Mouse (Mus musculus): ENCODE results near the gene Scrn1. TPM values are rescaled to one million over a fixed set of nuclear protein-coding genes. Genes with fewer than 3 reads are reported as not detected.

Scrn1 gene
- total and polyA plus RNA-seq, 2 experiments = under 0.01 TPM; not detected in 1

DNA sequence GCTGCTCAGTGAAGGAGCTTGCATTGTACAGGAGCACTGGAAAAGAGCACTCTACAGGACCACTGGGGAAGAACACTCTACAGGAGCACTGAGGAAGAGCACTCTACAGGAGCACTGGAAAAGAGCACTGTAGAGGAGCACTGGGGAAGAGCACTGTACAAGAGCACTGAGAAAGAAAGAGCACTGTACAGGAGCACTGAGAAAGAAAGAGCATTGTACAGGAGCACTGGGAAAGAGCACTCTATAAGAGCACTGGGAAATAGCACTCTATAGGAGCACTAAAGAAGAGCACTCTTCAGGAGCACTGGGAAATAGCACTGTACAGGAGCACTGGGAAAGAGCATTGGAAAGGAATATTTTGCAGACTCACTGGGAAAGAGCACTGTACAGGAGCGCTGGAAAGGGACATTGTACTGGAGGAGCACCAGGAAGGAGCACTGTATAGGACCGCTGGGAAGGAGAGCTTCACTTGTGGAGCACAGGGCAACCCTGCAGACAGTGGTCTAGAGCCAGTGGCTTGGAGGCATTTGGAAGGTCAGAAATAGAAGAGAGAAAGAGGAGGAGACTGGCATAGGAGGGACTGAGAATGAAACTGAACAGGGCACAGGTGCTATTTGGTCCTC is 49.7 kb downstream of the Scrn1 start:
- no peaks in the 10 kb centered on the region for H3K79me2 ChIP-seq (ENCODE audit: control insufficient read depth, insufficient read depth, low read length)
- TF ChIP-seq POLR2A (IDR thresholded peaks at IDR 0.05; ENCODE audit: extremely low read depth, insufficient read depth, low read length) = no peak
- no peak for TF ChIP-seq CTCF (IDR thresholded peaks at IDR 0.05; ENCODE audit: low read depth, low read length)
- no peaks in the 10 kb centered on the region for H3K4me1 ChIP-seq (ENCODE audit: control insufficient read depth, insufficient read depth, low read length)
- no peak overlapping the region for H3K4me3 ChIP-seq (ENCODE audit: insufficient read depth, low read depth, low read length)
- no peaks in the 10 kb centered on the region; the same call in 1 of the 2 replicates for H3K27me3 ChIP-seq (ENCODE audit: control insufficient read depth, insufficient read depth, low read length)
- DNase-seq (ENCODE audit: extremely low read depth, low read depth, low spot score) = no peak
- H3K9ac ChIP-seq (ENCODE audit: low read depth, low read length) = no peak overlapping the region
- WGBS = 83% methylated on average over 2 of the region's 2 CpGs
- H3K36me3 ChIP-seq (ENCODE audit: control insufficient read depth, insufficient read depth, low read length) = no peaks in the 10 kb centered on the region
- no peak overlapping the region for H3K27ac ChIP-seq (replicated peaks; ENCODE audit: insufficient read depth, low read depth, low read length)

DNA sequence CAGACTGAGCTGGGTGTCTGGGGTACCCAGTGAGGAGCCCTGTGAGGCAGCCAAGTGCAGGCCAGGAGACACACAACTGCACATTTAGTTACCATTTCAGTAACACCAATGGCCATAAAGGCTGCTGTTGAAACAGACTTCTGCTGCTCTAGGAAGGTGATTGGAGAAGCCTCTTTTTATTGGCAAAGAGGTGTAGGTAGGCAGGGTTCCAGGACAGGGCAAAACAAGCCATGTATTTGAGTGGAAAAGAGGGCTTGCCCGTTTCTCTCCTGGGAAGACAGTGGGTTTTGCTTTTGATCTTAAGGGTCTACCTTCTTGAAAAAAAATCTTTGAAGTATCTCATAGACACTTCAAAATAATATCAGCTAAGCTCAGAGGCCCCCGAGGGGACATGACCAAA is 54.0 kb downstream of the Scrn1 start:
- 68% methylated on average over 2 of the region's 2 CpGs for WGBS

GRCm38 (mm10) chr6:54509264-54509663 is 57.0 kb downstream of the Scrn1 start:
- no peaks in the 10 kb centered on the region for H3K27me3 ChIP-seq (ENCODE audit: control insufficient read depth, insufficient read depth, low read length)
- no peak for TF ChIP-seq POLR2A (IDR thresholded peaks at IDR 0.05; ENCODE audit: extremely low read depth, insufficient read depth, low read length)
- TF ChIP-seq CTCF (IDR thresholded peaks at IDR 0.05; ENCODE audit: low read depth, low read length) = no peak
- H3K9ac ChIP-seq (ENCODE audit: low read depth, low read length) = no peak overlapping the region
- no peak for DNase-seq (ENCODE audit: extremely low read depth, low read depth, low spot score)
- H3K36me3 ChIP-seq (ENCODE audit: control insufficient read depth, insufficient read depth, low read length) = no peaks in the 10 kb centered on the region
- H3K4me1 ChIP-seq (ENCODE audit: control insufficient read depth, insufficient read depth, low read length) = no peaks in the 10 kb centered on the region
- 86% methylated on average over 13 of the region's 13 CpGs for WGBS
- no peaks in the 10 kb centered on the region for H3K79me2 ChIP-seq (ENCODE audit: control insufficient read depth, insufficient read depth, low read length)
- H3K27ac ChIP-seq (replicated peaks; ENCODE audit: insufficient read depth, low read depth, low read length) = no peak overlapping the region
- no peak overlapping the region for H3K4me3 ChIP-seq (ENCODE audit: insufficient read depth, low read depth, low read length)

More for the DNA sequence above, 54.0 kb downstream of the Scrn1 start:
- DNase-seq (ENCODE audit: extremely low read depth, low read depth, low spot score) = no peak
- no peak overlapping the region for H3K9ac ChIP-seq (ENCODE audit: low read depth, low read length)
- no peaks in the 10 kb centered on the region; the same call in 1 of the 2 replicates for H3K27me3 ChIP-seq (ENCODE audit: control insufficient read depth, insufficient read depth, low read length)
- no peak overlapping the region for H3K4me3 ChIP-seq (ENCODE audit: insufficient read depth, low read depth, low read length)
- H3K79me2 ChIP-seq (ENCODE audit: control insufficient read depth, insufficient read depth, low read length) = no peaks in the 10 kb centered on the region
- no peaks in the 10 kb centered on the region for H3K36me3 ChIP-seq (ENCODE audit: control insufficient read depth, insufficient read depth, low read length)
- H3K27ac ChIP-seq (replicated peaks; ENCODE audit: insufficient read depth, low read depth, low read length) = no peak overlapping the region
- TF ChIP-seq CTCF (IDR thresholded peaks at IDR 0.05; ENCODE audit: low read depth, low read length) (no peak), POLR2A (IDR thresholded peaks at IDR 0.05; ENCODE audit: extremely low read depth, insufficient read depth, low read length) (no peak)
- H3K4me1 ChIP-seq (ENCODE audit: control insufficient read depth, insufficient read depth, low read length) = no peaks in the 10 kb centered on the region

DNA sequence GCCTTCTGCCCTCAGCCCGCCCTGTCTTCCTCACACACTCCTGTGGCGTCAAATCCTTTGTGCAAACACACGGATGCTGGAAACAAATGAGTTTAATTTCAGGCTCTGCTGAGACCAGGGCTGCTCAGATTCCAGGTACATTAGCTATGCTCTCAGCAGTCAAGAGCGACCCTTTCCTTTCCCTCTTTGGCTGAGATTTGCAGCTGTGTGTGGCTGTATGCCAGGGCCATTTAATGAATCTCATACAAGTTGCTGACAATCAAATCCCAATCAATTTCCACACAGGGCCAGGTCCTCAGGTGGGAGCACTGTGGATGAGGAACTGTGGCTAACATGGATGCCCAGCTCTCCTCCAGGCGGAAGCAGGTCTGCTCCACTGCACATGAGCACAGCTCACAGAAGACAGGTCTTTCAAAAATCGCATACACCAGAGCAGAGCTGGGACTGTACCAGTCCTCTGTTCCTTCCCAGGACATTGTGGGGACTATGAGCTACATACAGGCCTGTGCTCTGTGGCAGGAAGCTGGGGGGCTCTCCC is 58.0 kb downstream of the Scrn1 start:
- H3K27me3 ChIP-seq (ENCODE audit: control insufficient read depth, insufficient read depth, low read length) = no peaks in the 10 kb centered on the region
- WGBS = 76% methylated on average over 6 of the region's 6 CpGs
- no peak overlapping the region for H3K4me3 ChIP-seq (ENCODE audit: insufficient read depth, low read depth, low read length)
- DNase-seq (ENCODE audit: extremely low read depth, low read depth, low spot score) = no peak
- TF ChIP-seq POLR2A (IDR thresholded peaks at IDR 0.05; ENCODE audit: extremely low read depth, insufficient read depth, low read length) (no peak), CTCF (IDR thresholded peaks at IDR 0.05; ENCODE audit: low read depth, low read length) (no peak)
- H3K4me1 ChIP-seq (ENCODE audit: control insufficient read depth, insufficient read depth, low read length) = 0 out of 2 replicates have a peak, but pooled peaks cover 1% of the 10 kb centered on the region
- H3K9ac ChIP-seq (ENCODE audit: low read depth, low read length) = no peak overlapping the region
- no peak overlapping the region for H3K27ac ChIP-seq (replicated peaks; ENCODE audit: insufficient read depth, low read depth, low read length)
- no peaks in the 10 kb centered on the region for H3K36me3 ChIP-seq (ENCODE audit: control insufficient read depth, insufficient read depth, low read length)
- no peaks in the 10 kb centered on the region for H3K79me2 ChIP-seq (ENCODE audit: control insufficient read depth, insufficient read depth, low read length)

DNA sequence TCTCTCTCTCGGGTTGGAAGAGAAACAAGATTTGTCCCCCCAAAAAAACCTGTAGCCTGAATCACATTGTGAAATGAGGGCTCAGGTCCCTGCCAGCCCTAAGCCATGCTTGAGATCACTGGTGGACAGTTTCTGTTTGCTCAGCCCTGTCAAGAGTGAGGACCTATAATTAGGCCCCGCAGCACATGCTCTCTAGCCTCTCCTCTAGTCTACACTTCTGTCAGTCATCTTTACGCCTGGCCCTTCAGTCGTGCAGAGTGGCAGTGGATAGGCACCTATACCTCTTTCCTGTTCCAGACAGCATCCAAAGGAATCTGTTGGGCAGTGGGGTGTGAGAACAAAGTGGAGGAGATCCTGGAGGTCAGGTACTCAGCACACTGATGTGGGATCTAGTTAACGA is 58.5 kb downstream of the Scrn1 start:
- Histone ChIP-seq H3K4me1 (ENCODE audit: control insufficient read depth, insufficient read depth, low read length) (peaks cover 5% of the 10 kb centered on the region), H3K9ac (ENCODE audit: low read depth, low read length) (no peak overlapping the region), H3K79me2 (ENCODE audit: control insufficient read depth, insufficient read depth, low read length) (no peaks in the 10 kb centered on the region), H3K27ac (replicated peaks; ENCODE audit: insufficient read depth, low read depth, low read length) (no peak overlapping the region), H3K4me3 (ENCODE audit: insufficient read depth, low read depth, low read length) (no peak overlapping the region), H3K27me3 (ENCODE audit: control insufficient read depth, insufficient read depth, low read length) (no peaks in the 10 kb centered on the region), H3K36me3 (ENCODE audit: control insufficient read depth, insufficient read depth, low read length) (no peaks in the 10 kb centered on the region)
- DNase-seq (ENCODE audit: extremely low read depth, low read depth, low spot score) = no peak
- 67% methylated on average over 5 of the region's 5 CpGs for WGBS
- TF ChIP-seq CTCF (IDR thresholded peaks at IDR 0.05; ENCODE audit: low read depth, low read length) = no peak
- TF ChIP-seq POLR2A (IDR thresholded peaks at IDR 0.05; ENCODE audit: extremely low read depth, insufficient read depth, low read length) = no peak

- no peak overlapping the region for H3K9ac ChIP-seq (ENCODE audit: low read depth, low read length)
- H3K27me3 ChIP-seq (ENCODE audit: control insufficient read depth, insufficient read depth, low read length) = no peaks in the 10 kb centered on the region
- WGBS = 32% methylated on average over 8 of the region's 8 CpGs
- TF ChIP-seq CTCF (IDR thresholded peaks at IDR 0.05; ENCODE audit: low read depth, low read length) (peak; percentile 60), POLR2A (IDR thresholded peaks at IDR 0.05; ENCODE audit: extremely low read depth, insufficient read depth, low read length) (no peak)
- no peak overlapping the region for H3K4me3 ChIP-seq (ENCODE audit: insufficient read depth, low read depth, low read length)
- H3K79me2 ChIP-seq (ENCODE audit: control insufficient read depth, insufficient read depth, low read length) = no peaks in the 10 kb centered on the region
- H3K27ac ChIP-seq (replicated peaks; ENCODE audit: insufficient read depth, low read depth, low read length) = no peak overlapping the region
- no peaks in the 10 kb centered on the region for H3K36me3 ChIP-seq (ENCODE audit: control insufficient read depth, insufficient read depth, low read length)
- peak; percentile 60 for DNase-seq (ENCODE audit: extremely low read depth, low read depth, low spot score)
- peaks cover 12% of the 10 kb centered on the region for H3K4me1 ChIP-seq (ENCODE audit: control insufficient read depth, insufficient read depth, low read length)
These were observed 59.3 kb downstream of the Scrn1 start for GRCm38 (mm10) chr6:54507002-54507401.

Measured in liver, adult 2 months (tissue).